Mouse (Mus musculus) CH12.LX (cell line): ENCODE results near the gene Tcp11.

Source experiments
- BHLHE40 ChIP-seq: IDR thresholded peaks from 2 replicates; pipeline ENCODE4 v1.6.1; 2011; ENCODE audit warnings: mild to moderate bottlenecking, low read depth, low read length, improper control_type of control experiment
- CHD2 ChIP-seq: IDR thresholded peaks from 2 replicates; pipeline ENCODE4 v1.6.1; 2011; ENCODE audit warnings: low read length, improper control_type of control experiment
- CTCF ChIP-seq, 2 experiments: IDR thresholded peaks in 1 of 2; conservative IDR thresholded peaks in 1 of 2; 2 replicates each; pipeline ENCODE4 v1.5.1; 2011 to 2012; ENCODE audit warnings: low read depth in 2 of 2, low read length in 2 of 2, improper control_type of control experiment in 1 of 2, inconsistent platforms in 1 of 2, mild to moderate bottlenecking in 1 of 2, moderate library complexity in 1 of 2
- EP300 ChIP-seq: IDR thresholded peaks from 2 replicates; pipeline ENCODE4 v1.6.1; 2011; ENCODE audit warnings: low read length, improper control_type of control experiment
- ETS1 ChIP-seq: conservative IDR thresholded peaks from 2 replicates; pipeline ENCODE4 v1.6.1; 2012; ENCODE audit warnings: low read depth, mild to moderate bottlenecking, inconsistent platforms, low read length, improper control_type of control experiment, moderate library complexity
- GABPA ChIP-seq: IDR thresholded peaks from 2 replicates; pipeline ENCODE4 v1.6.1; 2012; ENCODE audit warnings: low read depth, low read length, improper control_type of control experiment, inconsistent platforms; ENCODE audit not compliant: insufficient replicate concordance
- HCFC1 ChIP-seq: IDR thresholded peaks from 2 replicates; pipeline ENCODE4 v1.6.1; 2012; ENCODE audit warnings: low read depth, mild to moderate bottlenecking, inconsistent platforms, low read length, improper control_type of control experiment
- MAX ChIP-seq: IDR thresholded peaks from 2 replicates; pipeline ENCODE4 v1.6.1; 2011; ENCODE audit warnings: low read length, improper control_type of control experiment
- MEF2A ChIP-seq: IDR thresholded peaks from 2 replicates; pipeline ENCODE4 v1.6.1; 2014; ENCODE audit warnings: low read depth, mild to moderate bottlenecking, inconsistent platforms, low read length, improper control_type of control experiment, borderline replicate concordance
- POLR2A ChIP-seq: IDR thresholded peaks from 2 replicates; pipeline ENCODE4 v1.6.1; 2011; ENCODE audit warnings: low read depth, mild to moderate bottlenecking, improper control_type of control experiment, low read length
- UBTF ChIP-seq: IDR thresholded peaks from 2 replicates; pipeline ENCODE4 v1.6.1; 2012; ENCODE audit warnings: low read depth, mild to moderate bottlenecking, inconsistent platforms, low read length, improper control_type of control experiment, moderate library complexity
- USF1 ChIP-seq: IDR thresholded peaks from 2 replicates; pipeline ENCODE4 v1.6.1; 2014; ENCODE audit warnings: low read depth, mild to moderate bottlenecking, inconsistent platforms, low read length, improper control_type of control experiment
- ZC3H11A ChIP-seq: IDR thresholded peaks from 2 replicates; pipeline ENCODE4 v1.6.1; 2012; ENCODE audit warnings: low read depth, mild to moderate bottlenecking, inconsistent platforms, low read length, improper control_type of control experiment

- no peak for TF ChIP-seq POLR2A
- TF ChIP-seq CTCF (conservative IDR thresholded peaks at IDR 0.05 in 1 of 2, IDR thresholded peaks at IDR 0.05 in 1 of 2; ENCODE audit: low read depth in 2 of 2, low read length in 2 of 2) = no peak
- no peak for TF ChIP-seq BHLHE40
- no peak for TF ChIP-seq ZC3H11A
- TF ChIP-seq MAX = no peak
- TF ChIP-seq MEF2A = no peak
- no peak for TF ChIP-seq EP300
- TF ChIP-seq HCFC1 = no peak
- no peak for TF ChIP-seq USF1
- no peak for TF ChIP-seq GABPA
- no peak for TF ChIP-seq CHD2
- no peak for TF ChIP-seq UBTF
- no peak for TF ChIP-seq ETS1
These were observed 33.4 kb downstream of the Tcp11 start for GRCm38 (mm10) chr17:28047017-28047416.
